Mouse (Mus musculus): ENCODE measurements around the gene Gnb1.

Gene Gnb1

DNA sequence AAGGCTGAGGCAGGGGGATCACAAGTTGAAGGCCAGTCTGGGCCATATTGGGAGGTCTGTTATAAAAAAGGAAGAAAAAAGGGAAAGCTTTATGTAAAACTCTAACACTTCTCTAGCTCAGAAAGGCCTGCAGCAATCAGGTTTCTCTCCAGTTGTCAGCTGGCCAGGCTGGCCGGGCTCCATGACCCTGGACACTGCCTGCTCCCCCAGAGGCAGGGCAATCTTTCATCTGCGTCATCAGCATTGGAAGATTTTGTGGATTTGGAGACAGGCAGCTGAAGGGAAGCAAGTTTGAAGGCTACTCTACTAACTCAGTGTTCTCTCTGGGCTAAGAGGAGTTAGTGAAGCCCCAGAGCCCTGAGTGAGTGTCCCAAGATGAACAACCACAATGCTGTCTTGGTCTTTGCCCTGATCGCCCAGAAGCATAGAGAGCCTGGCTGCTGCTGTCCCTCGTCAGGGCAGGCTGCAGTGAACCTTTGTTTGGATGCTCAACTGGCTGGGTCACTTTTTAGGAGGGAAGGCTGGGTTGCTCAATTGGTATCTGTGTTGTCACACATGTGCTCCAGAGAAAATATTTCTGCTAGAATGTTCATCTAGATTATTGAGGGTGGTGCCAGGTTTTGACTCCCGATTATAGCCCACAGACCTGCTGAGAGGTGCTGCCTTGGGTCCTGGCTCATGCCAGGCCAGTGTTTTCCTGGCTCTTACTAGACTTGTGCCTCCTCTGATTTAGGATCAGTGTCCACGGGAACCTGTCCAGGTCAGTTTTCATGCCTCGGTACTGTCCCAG is 87.4 kb downstream of the Gnb1 start:
- DNase-seq (ENCODE audit: low spot score): peak; percentile 86

DNA sequence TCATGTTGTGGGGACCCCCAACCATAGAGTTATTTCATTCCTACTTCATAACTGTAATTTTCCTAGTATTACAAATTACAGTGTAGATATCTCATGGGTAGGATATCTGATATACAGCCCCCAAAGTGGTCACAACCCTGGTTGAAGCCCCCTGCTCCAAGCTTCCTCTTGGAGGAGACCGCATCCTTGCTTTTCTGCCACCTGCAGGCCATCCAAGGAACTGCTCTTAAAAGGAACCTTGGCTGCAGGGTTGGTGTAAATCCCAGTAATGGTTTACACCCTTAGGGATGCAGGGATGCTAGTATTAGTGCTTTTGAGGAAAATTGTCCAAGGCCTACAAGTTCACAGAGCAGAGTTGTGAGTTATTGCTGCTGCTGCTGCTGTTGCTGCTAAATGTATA is 89.3 kb downstream of the Gnb1 start:
- DNase-seq (ENCODE audit: low spot score): peak; percentile 57

DNA sequence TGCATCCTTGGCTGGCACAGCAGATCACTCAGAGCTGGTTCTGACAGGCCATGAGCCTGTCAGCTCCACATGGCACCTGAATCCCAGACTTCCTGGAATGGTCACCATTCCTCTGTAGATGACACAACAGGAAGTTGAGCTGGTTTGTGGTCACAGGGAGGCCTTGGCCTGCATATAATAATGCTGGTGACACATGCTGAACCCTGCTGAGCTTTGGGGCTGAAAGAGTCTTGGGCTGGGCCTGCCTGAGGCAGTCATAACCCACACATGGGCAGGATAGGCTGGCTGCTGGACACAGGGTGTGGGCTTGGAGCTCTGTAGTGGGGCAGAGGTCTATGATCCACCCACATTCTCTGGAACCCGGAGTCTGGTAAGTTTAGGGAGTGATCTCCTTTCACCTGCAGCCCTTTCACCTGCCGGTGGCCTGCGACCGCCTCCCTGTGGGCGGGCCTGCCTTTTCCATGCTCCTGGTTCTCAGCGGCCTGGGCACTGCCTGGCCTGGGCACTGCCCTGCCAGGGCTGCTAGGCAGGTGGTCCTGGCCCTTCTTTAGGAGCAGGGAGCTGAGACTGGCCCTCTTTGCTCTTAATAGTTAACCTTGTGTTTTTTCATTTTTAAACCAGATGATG is 91.2 kb downstream of the Gnb1 start:
- DNase-seq (ENCODE audit: low spot score): peak; percentile 73

DNA sequence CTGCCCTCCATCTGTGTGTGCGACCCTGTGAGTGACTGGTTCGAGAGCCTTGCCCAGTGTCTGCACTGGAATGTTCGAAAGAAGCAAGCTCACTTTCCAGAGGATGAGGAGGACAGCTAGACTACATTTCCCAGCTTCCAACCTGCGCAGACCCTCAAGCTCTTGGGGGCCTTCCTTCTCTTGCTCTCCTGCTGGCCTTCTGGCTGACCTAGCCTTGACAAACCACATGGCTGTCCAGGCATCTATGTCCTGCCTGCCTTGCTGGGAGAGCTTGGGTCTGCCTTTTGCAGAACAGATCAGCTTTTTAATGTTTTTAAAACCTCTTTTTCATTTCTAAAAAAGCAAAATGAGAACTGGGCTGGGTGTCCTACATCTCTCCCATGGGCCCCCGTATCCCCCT is 98.2 kb downstream of the Gnb1 start:
- DNase-seq (ENCODE audit: low spot score): no peak

DNA sequence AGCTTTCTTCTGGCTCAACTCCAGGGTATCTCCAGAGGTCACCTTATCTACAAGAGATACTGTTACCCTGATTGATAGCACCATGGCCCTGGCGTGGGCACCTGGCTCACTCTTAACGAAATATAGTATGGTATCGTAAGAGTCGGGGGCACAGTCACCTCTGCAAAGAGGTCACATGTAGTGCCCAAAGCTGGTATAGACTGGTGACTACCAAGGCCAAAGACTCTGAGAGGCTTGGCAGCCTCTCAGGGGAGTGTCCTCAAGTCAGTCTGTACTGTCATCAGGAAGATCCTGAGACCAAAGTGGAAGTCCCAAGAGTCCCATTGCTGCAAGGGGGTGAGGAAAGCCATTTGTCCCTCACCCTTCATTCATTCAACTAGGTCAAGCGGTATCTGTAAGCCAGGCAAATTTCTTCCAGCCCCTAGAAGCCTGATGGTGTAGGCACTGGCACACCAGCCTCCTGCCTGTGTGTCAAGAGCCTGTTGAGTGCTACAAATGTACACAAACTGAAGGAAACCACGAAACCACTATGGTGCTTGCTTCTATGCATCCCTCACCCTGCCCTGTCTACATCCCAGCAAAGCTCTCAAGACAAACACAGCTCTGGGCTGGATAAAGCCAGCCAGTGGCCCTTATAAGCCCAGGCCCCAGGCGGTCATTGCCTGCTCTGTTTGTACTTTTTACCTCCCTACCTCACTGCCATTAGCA is 100.0 kb downstream of the Gnb1 start:
- DNase-seq (ENCODE audit: low spot score): peak; percentile 42

DNA sequence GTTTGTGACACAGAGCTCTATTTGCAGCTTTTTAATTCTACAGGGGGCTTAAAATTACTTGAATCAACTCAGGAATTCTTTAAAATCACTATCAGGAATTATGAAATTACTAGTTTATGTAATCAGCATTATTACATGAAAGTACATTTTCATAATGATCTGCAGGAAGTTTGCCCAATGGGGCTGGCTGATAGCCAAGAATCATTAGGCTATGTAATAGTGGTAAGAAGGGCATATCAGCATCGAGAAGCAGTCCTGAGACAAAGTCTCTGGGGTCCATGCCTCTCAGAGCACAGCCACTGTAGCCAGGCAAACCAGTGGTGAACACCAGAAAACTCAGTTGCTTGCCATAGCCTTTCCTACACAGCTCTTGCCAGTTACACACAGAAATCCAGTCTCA is 102.6 kb downstream of the Gnb1 start:
- no peak for DNase-seq (ENCODE audit: low spot score)

DNA sequence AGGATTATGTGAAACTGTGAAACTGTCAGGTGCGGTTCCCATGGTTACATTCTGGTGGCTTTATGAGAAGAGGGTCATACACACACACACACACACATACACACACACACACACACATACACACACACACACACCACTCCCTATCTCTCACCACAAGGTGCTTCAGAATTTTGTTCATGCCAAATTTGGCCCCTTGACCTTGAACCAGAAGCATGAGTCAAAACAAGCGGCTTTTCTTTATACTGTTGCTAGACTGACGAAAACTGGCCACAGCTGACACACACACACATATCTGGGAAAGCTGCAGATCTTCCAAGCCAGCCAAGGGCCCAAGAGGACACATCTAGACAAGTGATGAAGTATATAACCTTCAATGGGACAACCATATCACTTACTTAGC is 104.6 kb downstream of the Gnb1 start:
- no peak for DNase-seq (ENCODE audit: low spot score)

DNA sequence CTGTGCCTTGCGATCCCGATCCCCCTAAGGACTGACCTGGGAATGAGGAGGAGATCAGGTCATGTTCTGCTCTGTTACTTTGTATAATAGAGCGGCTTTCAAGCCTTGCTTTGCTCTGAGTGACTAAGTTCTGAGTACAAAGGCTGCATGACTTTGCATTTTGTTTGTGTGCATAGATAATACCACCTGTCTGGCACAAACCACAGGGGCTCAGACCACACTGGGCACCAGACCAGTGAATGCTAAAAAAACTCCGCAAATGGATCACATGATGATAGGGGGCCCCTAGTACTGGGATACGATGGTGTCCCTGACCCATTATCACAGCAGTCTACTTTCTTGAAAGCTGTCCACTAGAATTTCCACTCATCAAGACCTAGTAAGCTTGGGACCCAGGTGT is 105.4 kb downstream of the Gnb1 start:
- no peak for DNase-seq (ENCODE audit: low spot score)

DNA sequence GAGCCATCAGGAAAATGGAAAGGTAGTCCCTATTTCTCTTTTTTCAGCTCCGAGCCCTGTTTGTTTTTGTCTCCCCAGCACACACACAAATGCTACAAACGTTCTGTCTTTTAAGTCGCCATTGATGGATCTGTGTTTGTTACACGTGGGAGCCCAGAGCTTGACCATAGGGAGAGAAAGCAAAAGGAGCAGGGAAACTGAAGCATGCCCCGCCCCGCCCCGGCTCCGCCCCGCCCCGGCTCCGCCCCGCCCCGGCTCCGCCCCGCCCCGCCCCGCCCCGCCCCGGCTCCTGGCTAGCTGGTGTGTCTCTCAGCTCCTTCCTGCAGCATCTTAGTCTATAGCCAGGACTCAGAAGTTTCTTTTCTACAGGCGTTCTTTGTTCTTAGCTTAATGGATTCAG is 107.4 kb downstream of the Gnb1 start:
- DNase-seq (ENCODE audit: low spot score): no peak

DNA sequence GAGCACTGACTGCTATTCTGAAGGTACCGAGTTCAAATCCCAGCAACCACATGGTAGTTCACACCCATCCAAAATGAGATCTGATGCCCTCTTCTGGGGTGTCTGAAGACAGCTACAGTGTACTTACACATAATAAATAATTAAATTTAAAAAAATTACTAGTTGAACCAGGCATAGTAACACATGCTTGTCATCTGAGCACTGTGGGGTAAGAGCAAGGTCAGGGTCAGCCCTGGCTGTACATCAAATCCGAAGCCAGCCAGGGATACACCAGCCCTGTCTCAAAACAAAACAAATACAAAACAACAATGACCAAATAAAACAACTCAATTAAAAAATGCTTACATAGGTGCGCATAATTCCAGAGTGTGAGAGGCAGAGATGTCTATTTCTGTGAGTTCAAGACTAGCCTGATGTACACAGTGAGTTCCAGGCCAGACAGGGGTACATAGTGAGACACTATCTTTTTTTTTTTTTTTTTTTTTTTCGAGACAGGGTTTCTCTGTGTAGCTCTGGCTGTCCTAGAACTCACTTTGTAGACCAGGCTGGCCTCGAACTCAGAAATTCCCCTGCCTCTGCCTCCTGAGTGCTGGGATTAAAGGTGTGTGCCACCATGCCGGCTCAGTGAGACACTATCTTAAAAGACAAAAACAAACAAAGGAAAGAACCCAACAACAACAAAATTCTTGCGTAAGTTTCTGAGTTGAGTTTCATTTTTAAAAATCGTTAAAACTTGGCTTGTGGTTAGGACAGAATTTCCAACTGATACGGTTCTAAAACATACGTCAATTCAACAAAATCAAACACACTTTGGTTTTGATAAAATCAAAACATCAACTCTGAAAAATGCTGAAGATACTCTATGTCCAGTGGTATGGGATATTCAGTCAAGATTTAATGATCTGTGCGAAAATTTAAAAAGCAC is 109.0 kb downstream of the Gnb1 start:
- DNase-seq (ENCODE audit: low spot score): peak; percentile 40

DNA sequence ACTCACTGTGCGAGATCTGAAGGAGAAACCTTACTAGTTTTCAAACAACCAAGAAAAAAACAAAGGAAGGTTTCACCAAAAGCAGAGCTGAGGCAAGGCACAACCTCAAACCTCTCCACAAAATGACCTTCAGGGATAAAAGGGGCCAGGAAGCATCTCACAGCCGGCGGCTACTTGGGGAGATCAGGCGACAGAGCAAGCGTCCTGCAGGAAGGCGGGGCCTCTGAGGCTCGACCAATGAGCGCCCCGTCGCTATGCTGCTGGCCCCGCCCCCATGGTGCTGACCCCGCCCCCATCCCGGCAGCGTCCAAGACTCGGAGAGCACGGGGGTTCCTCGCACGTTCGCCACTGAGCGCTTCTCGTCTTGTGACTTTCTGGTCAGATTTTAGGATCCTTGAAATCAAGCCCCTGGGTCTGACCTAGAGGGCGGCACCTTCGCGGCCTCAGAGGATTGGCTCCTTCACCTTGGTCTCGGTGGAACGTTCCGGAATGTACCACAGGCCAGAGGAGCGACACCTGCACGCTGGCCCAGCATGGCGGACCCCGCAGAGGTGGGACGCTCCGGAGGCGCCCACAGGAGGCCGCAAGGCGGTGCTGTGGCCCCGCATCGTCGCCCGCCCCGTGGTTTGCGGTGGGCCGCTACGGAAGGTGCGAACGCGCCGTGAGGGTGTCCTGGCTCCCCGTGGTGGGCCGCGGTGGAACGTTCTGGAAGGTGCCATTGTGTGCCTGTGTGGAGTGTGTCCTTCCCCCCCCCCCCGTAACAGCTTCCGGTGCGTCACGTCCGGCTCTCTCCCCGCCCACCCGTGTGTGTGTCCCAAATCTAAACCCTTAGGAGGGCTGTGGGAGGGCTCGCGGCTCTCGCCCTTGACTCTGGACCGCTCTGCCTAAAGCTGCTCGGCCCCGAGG is 110.2 kb downstream of the Gnb1 start, which contains the start of gene Slc35e2:
Gene Slc35e2 (plus strand): TSS at position 326 of the 906 bp plus-strand sequence.
- peak; percentile 92 for DNase-seq (ENCODE audit: low spot score)

DNA sequence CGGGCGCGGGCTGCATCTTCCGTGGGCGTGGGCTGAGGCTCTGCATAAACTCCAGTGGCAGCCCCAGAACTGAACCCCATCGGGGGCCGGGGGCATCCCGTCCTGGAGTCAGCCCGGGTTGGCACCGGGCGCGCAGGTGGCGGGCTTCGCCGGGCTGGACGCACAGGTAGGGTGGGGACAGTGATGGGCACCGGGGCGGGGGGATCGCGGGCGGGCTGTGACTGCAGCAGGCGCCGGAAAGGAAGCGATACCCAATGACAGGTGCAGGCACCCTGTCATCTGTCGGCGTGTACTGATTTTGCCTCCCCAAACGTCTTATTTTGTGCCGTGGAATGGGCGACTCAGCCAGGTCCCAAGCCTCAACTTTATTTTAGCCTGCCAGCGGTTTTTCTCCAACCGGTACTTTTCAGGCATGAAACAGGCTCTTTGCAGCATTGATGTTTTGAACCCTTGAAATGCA is 110.9 kb downstream of the Gnb1 start:
- no peak for DNase-seq (ENCODE audit: low spot score)

DNA sequence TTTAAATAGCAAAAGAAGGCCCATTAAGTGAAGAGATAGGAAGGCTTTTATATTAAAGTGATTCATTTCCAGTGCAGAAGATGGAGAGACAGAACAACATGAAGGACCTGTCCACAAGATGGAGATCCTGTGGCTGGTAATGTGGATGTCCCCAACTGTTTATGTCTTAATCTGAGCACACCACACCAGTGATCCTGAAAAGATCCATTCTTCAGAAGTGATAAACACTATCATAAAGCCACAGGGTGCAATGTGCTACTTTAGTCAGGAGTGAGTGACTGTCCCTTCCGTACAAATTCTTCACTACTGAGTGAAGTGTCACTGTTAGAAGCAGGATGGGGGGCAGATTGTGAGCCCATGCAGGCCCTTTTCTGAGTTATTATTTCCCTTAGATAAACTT is 111.6 kb downstream of the Gnb1 start:
- DNase-seq (ENCODE audit: low spot score): no peak

DNA sequence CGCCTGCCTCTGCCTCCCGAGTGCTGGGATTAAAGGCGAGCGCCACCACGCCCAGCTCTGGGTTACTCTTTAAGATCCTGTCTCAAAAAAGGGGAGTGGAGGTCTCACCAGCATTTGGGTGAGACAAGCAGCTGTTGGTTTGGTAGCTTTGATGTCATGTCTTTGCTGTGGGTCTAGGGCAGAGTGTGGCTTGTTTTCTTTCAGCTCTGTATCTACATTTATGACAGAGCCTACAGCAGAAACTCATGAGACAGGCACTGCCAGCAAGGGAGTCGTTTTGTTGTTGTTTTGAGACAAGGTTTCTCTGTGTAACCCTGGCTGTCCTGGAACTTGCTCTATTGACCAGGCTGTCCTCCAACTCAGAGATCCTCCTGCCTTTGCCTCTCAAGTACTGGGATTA is 112.6 kb downstream of the Gnb1 start:
- no peak for DNase-seq (ENCODE audit: low spot score)

DNA sequence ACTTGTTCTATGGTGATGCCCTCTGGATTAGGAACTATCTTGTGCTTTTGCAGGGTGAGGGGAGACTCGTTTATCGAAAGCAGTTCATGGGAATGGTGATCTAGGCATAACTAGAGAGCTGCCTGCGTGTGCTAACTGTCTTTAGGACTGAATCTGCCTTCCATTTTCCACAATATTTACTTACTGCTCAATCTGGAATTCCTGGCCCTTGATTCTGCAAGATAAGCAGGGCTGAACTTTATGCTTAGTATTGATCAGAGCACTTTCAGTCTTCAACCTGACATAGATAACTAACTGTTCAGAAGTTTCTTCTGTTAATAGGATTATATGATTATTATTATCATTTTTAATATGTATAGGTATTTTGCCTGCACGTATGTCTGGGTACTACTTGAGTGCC is 114.0 kb downstream of the Gnb1 start:
- DNase-seq (ENCODE audit: low spot score): no peak

DNA sequence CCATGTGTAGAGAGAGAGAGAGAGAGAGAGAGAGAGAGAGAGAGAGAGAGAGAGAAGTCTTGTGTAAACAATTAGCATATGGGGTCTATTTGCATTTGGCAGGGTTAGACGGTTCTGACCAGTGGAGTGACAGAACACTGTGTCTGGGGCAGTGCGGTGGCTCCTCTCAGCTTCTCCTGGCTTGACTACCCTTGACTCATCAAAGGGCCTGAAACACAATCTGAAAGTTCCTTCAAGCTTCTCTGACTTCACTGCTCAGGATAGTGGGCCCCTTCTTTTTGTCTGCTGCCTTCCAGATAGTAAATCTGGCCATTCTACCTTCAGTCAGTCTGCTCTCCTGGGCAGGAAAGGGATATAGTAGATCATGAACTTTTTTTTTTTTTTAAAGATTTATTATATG is 115.7 kb downstream of the Gnb1 start:
- DNase-seq (ENCODE audit: low spot score): no peak
